Mouse (Mus musculus): ENCODE data around the gene Ebf1. TPM values are rescaled to one million over a fixed set of nuclear protein-coding genes. Genes with fewer than 3 reads are reported as not detected.

Ebf1 gene
- polyA plus RNA-seq, 1 experiment from 2014 or later = 95.7 TPM

DNA sequence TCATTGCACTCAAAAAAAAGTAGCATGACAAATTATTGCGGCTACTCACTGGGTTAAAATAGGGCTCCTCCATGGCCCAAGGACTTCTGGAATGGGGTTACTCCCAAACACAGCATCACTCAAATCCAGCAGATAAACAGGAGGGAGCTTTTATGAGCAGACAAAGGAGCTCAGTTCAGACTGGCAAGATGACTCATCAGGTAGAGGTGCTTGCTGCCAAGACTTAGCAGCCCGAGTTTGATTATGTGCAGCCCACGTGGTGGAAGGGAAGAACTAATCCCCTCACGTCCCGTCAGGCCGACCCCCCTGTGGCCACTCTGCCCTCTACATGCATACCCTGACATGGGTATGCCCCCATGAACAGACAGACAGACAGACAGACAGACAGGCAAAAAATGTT, 285.0 kb downstream of the Ebf1 start:
- no peak overlapping the region for H3K4me2 ChIP-seq
- no peak overlapping the region for H3K4me3 ChIP-seq (replicated peaks)
- H3K9ac ChIP-seq (replicated peaks) = no peak overlapping the region
- H3K4me1 ChIP-seq (replicated peaks) = peaks cover 38% of the 10 kb centered on the region
- no peaks in the 10 kb centered on the region for H3K9me3 ChIP-seq
- H3K27ac ChIP-seq = no peak overlapping the region
- ATAC-seq (ENCODE audit: insufficient number of reproducible peaks, insufficient read depth, low FRiP score, low TSS enrichment, low read depth) = no peak
- H3K36me3 ChIP-seq = no peaks in the 10 kb centered on the region
- 44% methylated on average over 6 of the region's 6 CpGs for WGBS
- no peaks in the 10 kb centered on the region for H3K27me3 ChIP-seq

DNA sequence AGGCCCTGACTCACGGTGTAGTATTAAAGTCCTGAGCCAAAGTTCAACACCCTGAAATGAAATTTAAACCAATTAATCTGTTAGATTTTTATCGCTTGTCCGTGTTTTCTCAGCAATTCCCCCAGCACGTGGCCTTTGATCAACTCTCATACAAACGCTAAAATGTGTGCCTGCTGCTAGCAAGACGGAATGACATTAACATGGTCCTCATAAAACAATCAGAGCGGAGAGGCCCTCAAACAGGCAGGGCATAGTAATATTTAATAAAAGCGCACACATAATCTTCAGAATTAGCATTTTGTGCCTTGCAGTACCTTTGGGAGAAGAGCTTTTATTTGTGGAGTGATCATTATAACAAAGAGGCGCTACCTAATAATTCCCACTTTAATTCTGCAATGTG, 287.0 kb downstream of the Ebf1 start:
- 35% methylated on average over 9 of the region's 9 CpGs for whole genome bisulfite sequencing

GRCm38 (mm10) chr11:44906456-44906855, 289.3 kb downstream of the Ebf1 start:
- H3K9me3 ChIP-seq = no peaks in the 10 kb centered on the region

More for the DNA sequence above, 287.0 kb downstream of the Ebf1 start:
- peaks cover 35% of the 10 kb centered on the region for H3K4me1 ChIP-seq (replicated peaks)
- no peak overlapping the region for H3K4me2 ChIP-seq
- no peak overlapping the region for H3K9ac ChIP-seq (replicated peaks)
- no peak overlapping the region for H3K4me3 ChIP-seq (replicated peaks)
- no peak for ATAC-seq (ENCODE audit: insufficient number of reproducible peaks, insufficient read depth, low FRiP score, low TSS enrichment, low read depth)
- peaks cover 14% of the 10 kb centered on the region for H3K36me3 ChIP-seq
- no peak overlapping the region for H3K27ac ChIP-seq
- no peaks in the 10 kb centered on the region for H3K27me3 ChIP-seq
- H3K9me3 ChIP-seq = no peaks in the 10 kb centered on the region

DNA sequence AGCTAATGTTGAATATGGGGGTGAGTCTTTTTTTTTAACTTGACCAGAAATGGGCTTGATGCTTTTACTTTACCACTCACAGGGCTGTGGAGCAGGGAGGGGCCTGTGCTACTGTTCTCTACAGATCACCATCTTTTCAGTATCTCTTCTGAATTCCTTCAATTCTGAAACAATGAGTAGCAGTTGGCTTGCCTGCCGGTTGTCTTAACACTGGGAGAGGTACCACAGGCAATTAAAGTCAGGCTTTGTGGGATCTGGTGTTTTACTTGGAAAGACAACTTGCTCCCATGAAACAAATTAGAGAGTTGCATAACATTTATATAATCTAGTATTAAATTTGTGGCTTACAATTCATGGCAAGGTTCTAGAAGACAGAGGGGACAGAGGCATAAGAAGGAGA, 294.6 kb downstream of the Ebf1 start:
- no peak for ATAC-seq (ENCODE audit: insufficient number of reproducible peaks, insufficient read depth, low FRiP score, low TSS enrichment, low read depth)
- H3K4me2 ChIP-seq = no peak overlapping the region
- H3K9me3 ChIP-seq = no peaks in the 10 kb centered on the region
- WGBS = 56% methylated on average over 1 of the region's 1 CpGs
- H3K4me1 ChIP-seq (replicated peaks) = peaks cover 11% of the 10 kb centered on the region
- no peak overlapping the region for H3K4me3 ChIP-seq (replicated peaks)
- H3K27ac ChIP-seq = no peak overlapping the region
- no peaks in the 10 kb centered on the region for H3K27me3 ChIP-seq
- no peak overlapping the region for H3K9ac ChIP-seq (replicated peaks)
- H3K36me3 ChIP-seq = peaks cover 27% of the 10 kb centered on the region

More at GRCm38 (mm10) chr11:44906456-44906855, 289.3 kb downstream of the Ebf1 start:
- no peak for ATAC-seq (ENCODE audit: insufficient number of reproducible peaks, insufficient read depth, low FRiP score, low TSS enrichment, low read depth)
- 74% methylated on average over 5 of the region's 5 CpGs for WGBS
- Histone ChIP-seq H3K4me2 (no peak overlapping the region), H3K4me3 (replicated peaks) (no peak overlapping the region), H3K27me3 (no peaks in the 10 kb centered on the region), H3K36me3 (peaks cover 23% of the 10 kb centered on the region), H3K9ac (replicated peaks) (no peak overlapping the region), H3K27ac (no peak overlapping the region), H3K4me1 (replicated peaks) (peaks cover 28% of the 10 kb centered on the region)

- Histone ChIP-seq H3K4me1 (replicated peaks) (peaks cover 15% of the 10 kb centered on the region), H3K4me3 (replicated peaks) (no peak overlapping the region), H3K27me3 (no peaks in the 10 kb centered on the region), H3K4me2 (no peak overlapping the region), H3K9me3 (no peaks in the 10 kb centered on the region), H3K9ac (replicated peaks) (no peak overlapping the region), H3K36me3 (peaks cover 16% of the 10 kb centered on the region; the same call in 1 of the 2 replicates), H3K27ac (0 out of 2 replicates have a peak overlapping the region, but pooled peaks have one; percentile 0)
- 50% methylated on average over 5 of the region's 5 CpGs for WGBS
- ATAC-seq (ENCODE audit: insufficient number of reproducible peaks, insufficient read depth, low FRiP score, low TSS enrichment, low read depth) = no peak
Measured at GRCm38 (mm10) chr11:44913806-44914205, 296.7 kb downstream of the Ebf1 start.

DNA sequence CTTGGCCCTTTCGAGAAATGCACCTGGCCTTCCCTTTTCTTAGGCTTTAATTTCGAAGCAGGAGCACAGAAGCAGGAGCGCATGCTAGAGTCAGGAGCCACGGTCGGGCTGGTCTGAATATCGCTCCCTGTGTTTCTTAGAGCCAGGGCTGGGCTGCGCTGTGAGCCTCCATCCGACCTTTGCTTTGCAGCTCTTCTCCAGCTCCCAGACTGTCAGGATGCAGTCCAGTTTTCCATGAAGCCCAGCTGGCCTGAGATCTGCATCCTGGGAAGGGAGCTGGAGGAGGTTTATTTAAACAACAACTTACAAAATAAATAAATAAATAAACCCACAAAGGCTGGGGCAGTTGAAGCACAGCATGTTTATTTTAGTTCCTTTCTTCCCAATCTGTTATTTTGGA, 299.9 kb downstream of the Ebf1 start:
- no peak for ATAC-seq (ENCODE audit: insufficient number of reproducible peaks, insufficient read depth, low FRiP score, low TSS enrichment, low read depth)
- Histone ChIP-seq H3K4me2 (no peak overlapping the region), H3K9ac (replicated peaks) (no peak overlapping the region), H3K4me3 (replicated peaks) (no peak overlapping the region), H3K36me3 (peaks cover 15% of the 10 kb centered on the region; the same call in 1 of the 2 replicates), H3K4me1 (replicated peaks) (peaks cover 15% of the 10 kb centered on the region), H3K9me3 (no peaks in the 10 kb centered on the region), H3K27me3 (no peaks in the 10 kb centered on the region), H3K27ac (no peak overlapping the region)
- WGBS = 62% methylated on average over 8 of the region's 8 CpGs

DNA sequence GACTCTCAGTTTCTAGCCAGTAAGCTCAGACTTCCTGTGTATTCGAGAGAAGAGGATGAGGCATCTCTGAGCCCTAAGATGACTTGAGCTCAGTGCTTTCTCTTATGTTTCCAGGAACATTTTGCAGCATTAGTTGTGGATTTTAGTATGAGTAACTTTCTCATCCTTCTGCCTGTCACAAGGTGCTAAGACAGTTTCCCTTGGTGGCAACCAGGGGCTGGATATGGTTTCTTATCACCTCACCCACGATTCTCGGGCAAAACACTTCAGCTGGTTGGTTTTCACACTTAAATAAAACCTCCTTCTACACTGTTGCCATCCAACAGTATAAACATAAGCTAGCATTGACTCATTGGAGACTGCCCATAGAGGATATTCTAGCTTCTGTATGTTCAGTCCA, 306.0 kb downstream of the Ebf1 start:
- ATAC-seq (ENCODE audit: insufficient number of reproducible peaks, insufficient read depth, low FRiP score, low TSS enrichment, low read depth) = no peak
- Histone ChIP-seq H3K36me3 (peaks cover 21% of the 10 kb centered on the region), H3K4me2 (no peak overlapping the region), H3K27ac (0 out of 2 replicates have a peak overlapping the region, but pooled peaks have one; percentile 19), H3K4me1 (replicated peaks) (peaks cover 40% of the 10 kb centered on the region), H3K4me3 (replicated peaks) (no peak overlapping the region), H3K9ac (replicated peaks) (no peak overlapping the region), H3K9me3 (no peaks in the 10 kb centered on the region), H3K27me3 (no peaks in the 10 kb centered on the region)
- 62% methylated on average over 3 of the region's 3 CpGs for WGBS

DNA sequence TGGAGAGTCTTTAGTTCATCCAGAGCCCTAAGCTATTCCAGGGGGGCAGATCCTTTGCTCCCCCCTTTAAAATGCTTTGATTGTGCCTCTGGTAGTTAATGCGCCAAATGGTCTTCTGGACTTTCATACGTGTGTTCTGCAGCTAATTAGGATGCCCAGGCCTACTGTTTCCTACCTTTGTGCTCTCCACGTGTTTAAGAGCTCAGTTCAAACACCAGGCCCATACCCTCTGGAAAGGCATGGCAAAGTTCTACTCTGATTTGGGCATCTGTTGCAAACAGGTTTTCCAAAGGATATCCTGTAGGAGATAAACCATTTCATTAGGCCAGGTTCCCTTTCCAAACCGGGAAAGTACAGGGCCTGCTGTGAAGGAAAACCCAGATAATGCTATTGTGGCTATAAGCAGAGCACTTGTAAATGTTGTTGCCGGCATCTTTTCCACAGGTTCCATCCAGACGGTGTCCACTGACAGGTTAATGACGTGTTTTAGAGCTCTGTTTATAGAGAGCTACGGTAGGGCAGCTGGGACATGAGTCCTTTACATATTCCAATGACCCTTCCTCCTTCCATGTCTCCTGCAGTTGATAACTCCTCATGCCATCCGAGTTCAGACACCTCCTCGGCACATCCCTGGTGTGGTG, 306.9 kb downstream of the Ebf1 start:
- H3K4me3 ChIP-seq (replicated peaks) = no peak overlapping the region

GRCm38 (mm10) chr11:44924896-44925295, 307.8 kb downstream of the Ebf1 start:
- 0 out of 2 replicates have a peak, but pooled peaks have one; percentile 34 for ATAC-seq (ENCODE audit: insufficient number of reproducible peaks, insufficient read depth, low FRiP score, low TSS enrichment, low read depth)
- WGBS = 21% methylated on average over 8 of the region's 8 CpGs
- Histone ChIP-seq H3K27ac (peak overlapping the region; percentile 78), H3K9ac (replicated peaks) (no peak overlapping the region), H3K4me1 (replicated peaks) (peaks cover 40% of the 10 kb centered on the region), H3K9me3 (no peaks in the 10 kb centered on the region), H3K4me3 (replicated peaks) (no peak overlapping the region), H3K27me3 (no peaks in the 10 kb centered on the region), H3K36me3 (peaks cover 28% of the 10 kb centered on the region), H3K4me2 (peak overlapping the region; percentile 15)

More for the DNA sequence above, 306.9 kb downstream of the Ebf1 start:
- WGBS = 28% methylated on average over 10 of the region's 10 CpGs
- no peaks in the 10 kb centered on the region for H3K27me3 ChIP-seq
- peaks cover 40% of the 10 kb centered on the region for H3K4me1 ChIP-seq (replicated peaks)
- peaks cover 26% of the 10 kb centered on the region for H3K36me3 ChIP-seq
- ATAC-seq (ENCODE audit: insufficient number of reproducible peaks, insufficient read depth, low FRiP score, low TSS enrichment, low read depth) = no peak
- no peak overlapping the region for H3K9ac ChIP-seq (replicated peaks)
- no peak overlapping the region for H3K4me2 ChIP-seq
- no peaks in the 10 kb centered on the region for H3K9me3 ChIP-seq
- H3K27ac ChIP-seq = peak overlapping the region; percentile 47

- ATAC-seq (ENCODE audit: insufficient number of reproducible peaks, insufficient read depth, low FRiP score, low TSS enrichment, low read depth) = no peak
- Histone ChIP-seq H3K4me3 (replicated peaks) (no peak overlapping the region), H3K36me3 (peaks cover 21% of the 10 kb centered on the region), H3K9me3 (no peaks in the 10 kb centered on the region), H3K27me3 (no peaks in the 10 kb centered on the region), H3K4me2 (no peak overlapping the region), H3K4me1 (replicated peaks) (peaks cover 40% of the 10 kb centered on the region), H3K9ac (replicated peaks) (no peak overlapping the region), H3K27ac (peak overlapping the region; percentile 78)
- WGBS = 55% methylated on average over 12 of the region's 12 CpGs
Measured at GRCm38 (mm10) chr11:44925806-44926525, 308.8 kb downstream of the Ebf1 start.

- H3K27me3 ChIP-seq = no peaks in the 10 kb centered on the region
- 91% methylated on average over 6 of the region's 6 CpGs for WGBS
- peaks cover 39% of the 10 kb centered on the region for H3K4me1 ChIP-seq (replicated peaks)
- peaks cover 18% of the 10 kb centered on the region for H3K36me3 ChIP-seq
- no peak overlapping the region for H3K27ac ChIP-seq
- no peak overlapping the region for H3K4me3 ChIP-seq (replicated peaks)
- H3K9ac ChIP-seq (replicated peaks) = no peak overlapping the region
- H3K9me3 ChIP-seq = no peaks in the 10 kb centered on the region
- ATAC-seq (ENCODE audit: insufficient number of reproducible peaks, insufficient read depth, low FRiP score, low TSS enrichment, low read depth) = no peak
- no peak overlapping the region for H3K4me2 ChIP-seq
Measured at GRCm38 (mm10) chr11:44928403-44928802, 311.3 kb downstream of the Ebf1 start.

Data from limb, embryonic 12.5 days (tissue).